Mouse (Mus musculus) left cerebral cortex, postnatal 10 days (tissue): ENCODE measurements around the gene Hsf5. TPM values are rescaled to one million over a fixed set of nuclear protein-coding genes. Genes with fewer than 3 reads are reported as not detected.

ENCODE experiments used
- DNase-seq, 2 experiments: peaks; one replicate each; pipeline ENCODE4 v3.0.0; 2021 to 2022; ENCODE audit warnings: low spot score in 2 of 2, mixed read lengths in 1 of 2; ENCODE audit errors: extremely low spot score in 1 of 2
- intact Hi-C: fragments of 180-260 bp; cut with DNase I; formaldehyde crosslinking; loops from one replicate; pipeline ENCODE4 v1.15.1; 2025
- total RNA-seq, 2 experiments: library from RNA; stranded (reverse); gene quantifications; 2 replicates each; pipeline ENCODE4 v1.2.3; 2021

The Hsf5 gene
- total RNA-seq, 2 experiments from 2014 or later = 0.24 to 0.56 TPM

GRCm38 (mm10) chr11:87708979-87709378 lies 92.0 kb downstream of the Hsf5 start:
- intact Hi-C loops = loop anchor here (5.0 kb wide), 1 partner anchor 37 kb away; no protein-coding TSS in a partner anchor
- DNase-seq = no peak

Other genes starting within 250 kb of the Hsf5 start
- gene Rad51c, start 212.2 kb upstream of the Hsf5 start, total RNA-seq = 1 to 10 TPM; 3.4 to 4.8 TPM
- under 1 TPM; 0.36 to 0.56 TPM for gene Tex14, start 212.1 kb upstream of the Hsf5 start, total RNA-seq
- gene Gm11492, start 50.5 kb upstream of the Hsf5 start, total RNA-seq = not detected
- gene Sept4, start 48.3 kb upstream of the Hsf5 start, total RNA-seq = 10 to 100 TPM; 55.2 to 58.6 TPM
- 10 to 100 TPM; 82.6 to 90.3 TPM for gene Mtmr4, start 25.0 kb upstream of the Hsf5 start, total RNA-seq
- 1 to 10 TPM; 2.3 to 3.2 TPM for gene Rnf43, start 45.6 kb downstream of the Hsf5 start, total RNA-seq
- gene Supt4a, start 120.4 kb downstream of the Hsf5 start, total RNA-seq = 10 to 100 TPM; 48.5 to 57.1 TPM
- 100 to 1,000 TPM; 148 to 150 TPM for gene Tspoap1, start 143.4 kb downstream of the Hsf5 start, total RNA-seq
- gene Mpo, start 176.4 kb downstream of the Hsf5 start, total RNA-seq = not detected
- 1 to 10 TPM; 1.5 to 2.7 TPM for gene Lpo, start 211.1 kb downstream of the Hsf5 start, total RNA-seq
- gene Mks1, start 236.1 kb downstream of the Hsf5 start, total RNA-seq = 1 to 10 TPM; 4.6 to 5.0 TPM